Mouse (Mus musculus) hindlimb bud, embryonic 11.5 days (tissue): ENCODE data around the gene Saa4.
"Not testable (repeated sequence)": the region's sequence is repeated elsewhere in the genome, so short reads cannot be mapped to it uniquely, and the experiment has no call there.

ENCODE experiments used
- DNase-seq: peaks from one replicate; pipeline ENCODE4 v3.0.0-alpha.2; 2012; ENCODE audit warnings: low read depth, low spot score; ENCODE audit errors: extremely low spot score

Saa4 gene

GRCm38 (mm10) chr7:46718591-46719270, 13.7 kb downstream of the Saa4 start:
- no peak for DNase-seq

- no peak for DNase-seq
Observed at GRCm38 (mm10) chr7:46716897-46717296, 15.5 kb downstream of the Saa4 start.

GRCm38 (mm10) chr7:46715600-46715999, 16.8 kb downstream of the Saa4 start, which contains the start of gene Saa3:
Gene Saa3 (minus strand): TSS chr7:46715700.
- DNase-seq = no peak

- DNase-seq = peak; percentile 35
Observed at GRCm38 (mm10) chr7:46714518-46714917, 17.9 kb downstream of the Saa4 start.

GRCm38 (mm10) chr7:46712250-46712649, 20.2 kb downstream of the Saa4 start:
- DNase-seq = no peak

GRCm38 (mm10) chr7:46710390-46710844, 22.0 kb downstream of the Saa4 start, which contains the start of gene Saal1:
Gene Saal1 (minus strand): TSS chr7:46710680.
- peak; percentile 73 for DNase-seq

GRCm38 (mm10) chr7:46700521-46701025, 31.8 kb downstream of the Saa4 start:
- no peak for DNase-seq

- DNase-seq = no peak
Observed at GRCm38 (mm10) chr7:46696754-46697153, 35.6 kb downstream of the Saa4 start.

GRCm38 (mm10) chr7:46686827-46687226, 45.6 kb downstream of the Saa4 start:
- no peak for DNase-seq

- no peak for DNase-seq
Observed at GRCm38 (mm10) chr7:46680732-46681131, 51.7 kb downstream of the Saa4 start.

GRCm38 (mm10) chr7:46679044-46679443, 53.4 kb downstream of the Saa4 start:
- DNase-seq = not testable (repeated sequence)

- DNase-seq = no peak
Observed at GRCm38 (mm10) chr7:46678417-46678816, 54.0 kb downstream of the Saa4 start.
